Mouse (Mus musculus): ENCODE data around the gene Zfand2b.

Zfand2b gene

GRCm38 (mm10) chr1:75168472-75169464, at the start of gene Zfand2b:
Zfand2b (plus strand) TSS chr1:75168646.
- DNase-seq (ENCODE audit: low read depth, low spot score): peak; percentile 97

- no peak for DNase-seq (ENCODE audit: low read depth, low spot score)
Measured at GRCm38 (mm10) chr1:75122211-75122610, 46.2 kb upstream of the Zfand2b start.

- DNase-seq (ENCODE audit: low read depth, low spot score): peak; percentile 97
Measured at GRCm38 (mm10) chr1:75124346-75125321, 43.8 kb upstream of the Zfand2b start, which contains the start of gene Nhej1. Nhej1 (minus strand) TSS chr1:75125200.

GRCm38 (mm10) chr1:75125418-75125817, 43.0 kb upstream of the Zfand2b start:
- DNase-seq (ENCODE audit: low read depth, low spot score): no peak

- DNase-seq (ENCODE audit: low read depth, low spot score): peak; percentile 79
Measured at GRCm38 (mm10) chr1:75128641-75129040, 39.8 kb upstream of the Zfand2b start.

GRCm38 (mm10) chr1:75133421-75134207, 34.8 kb upstream of the Zfand2b start, which contains the start of gene Slc23a3:
Slc23a3 (minus strand) TSS chr1:75133890.
- peak; percentile 55 for DNase-seq (ENCODE audit: low read depth, low spot score)

GRCm38 (mm10) chr1:75136293-75136692, 32.2 kb upstream of the Zfand2b start:
- no peak for DNase-seq (ENCODE audit: low read depth, low spot score)

- no peak for DNase-seq (ENCODE audit: low read depth, low spot score)
Measured at GRCm38 (mm10) chr1:75136730-75137129, 31.7 kb upstream of the Zfand2b start.

- no peak for DNase-seq (ENCODE audit: low read depth, low spot score)
Measured at GRCm38 (mm10) chr1:75138448-75138847, 30.0 kb upstream of the Zfand2b start.

GRCm38 (mm10) chr1:75140601-75141190, 27.8 kb upstream of the Zfand2b start:
- no peak for DNase-seq (ENCODE audit: low read depth, low spot score)

GRCm38 (mm10) chr1:75141486-75142190, 26.8 kb upstream of the Zfand2b start:
- DNase-seq (ENCODE audit: low read depth, low spot score): peak; percentile 71

GRCm38 (mm10) chr1:75142301-75143261, 25.9 kb upstream of the Zfand2b start, which contains the start of the genes Cnppd1 and Retreg2:
Cnppd1 (minus strand) TSS chr1:75142711.
Retreg2 (plus strand) TSS chr1:75142778.
- DNase-seq (ENCODE audit: low read depth, low spot score): peak; percentile 98

GRCm38 (mm10) chr1:75145589-75145988, 22.9 kb upstream of the Zfand2b start:
- no peak for DNase-seq (ENCODE audit: low read depth, low spot score)

GRCm38 (mm10) chr1:75147411-75148135, 20.9 kb upstream of the Zfand2b start:
- no peak for DNase-seq (ENCODE audit: low read depth, low spot score)

- no peak for DNase-seq (ENCODE audit: low read depth, low spot score)
Measured at GRCm38 (mm10) chr1:75148727-75149126, 19.7 kb upstream of the Zfand2b start.

GRCm38 (mm10) chr1:75155837-75156236, 12.6 kb upstream of the Zfand2b start:
- no peak for DNase-seq (ENCODE audit: low read depth, low spot score)

GRCm38 (mm10) chr1:75158990-75159389, 9.5 kb upstream of the Zfand2b start:
- no peak for DNase-seq (ENCODE audit: low read depth, low spot score)

All from brain, adult 2 months (tissue).